Mouse (Mus musculus) MEL (cell line): Measurements from ENCODE around the gene Usp15. TPM values are rescaled to one million over a fixed set of nuclear protein-coding genes. Genes with fewer than 3 reads are reported as not detected.

Experiments
- DNase-seq: peaks from one replicate; pipeline ENCODE4 v3.0.0; 2011; ENCODE audit warnings: low read depth, low spot score
- H3K27ac ChIP-seq: 2 replicates; pipeline ENCODE4 v1.5.1; 2012; ENCODE audit warnings: low read depth, mild to moderate bottlenecking, control low read depth, low read length, moderate library complexity; ENCODE audit not compliant: control insufficient read depth
- H3K27me3 ChIP-seq, 2 experiments: fragments of 150-350 bp in 1 of 2; sonication (generic) in 1 of 2; 2 replicates each; pipeline ENCODE4 v1.6.1; 2012; ENCODE audit warnings: low read length in 2 of 2, mild to moderate bottlenecking in 2 of 2, improper control_type of control experiment in 1 of 2, moderate library complexity in 1 of 2; ENCODE audit not compliant: insufficient read depth in 2 of 2, control insufficient read depth in 1 of 2
- H3K36me3 ChIP-seq, 2 experiments: 2 replicates each; pipeline ENCODE4 v1.6.1; 2012 to 2014; ENCODE audit warnings: low read length in 2 of 2, improper control_type of control experiment in 1 of 2, inconsistent platforms in 1 of 2, mild to moderate bottlenecking in 1 of 2; ENCODE audit not compliant: insufficient read depth in 2 of 2, control insufficient read depth in 1 of 2
- H3K4me1 ChIP-seq, 2 experiments: fragments of 150-350 bp in 1 of 2; sonication (generic) in 1 of 2; 2 replicates each; pipeline ENCODE4 v1.6.1; 2012; ENCODE audit warnings: low read length in 2 of 2, improper control_type of control experiment in 1 of 2, mild to moderate bottlenecking in 1 of 2; ENCODE audit not compliant: insufficient read depth in 2 of 2, control insufficient read depth in 1 of 2
- H3K4me3 ChIP-seq, 2 experiments: fragments of 150-350 bp in 1 of 2; sonication (generic) in 1 of 2; 2 replicates each; pipeline ENCODE4 v1.5.1; 2012; ENCODE audit warnings: low read depth in 2 of 2, low read length in 2 of 2, mild to moderate bottlenecking in 2 of 2, moderate library complexity in 2 of 2, control low read depth in 1 of 2, improper control_type of control experiment in 1 of 2; ENCODE audit not compliant: control insufficient read depth in 1 of 2, insufficient read depth in 1 of 2
- H3K79me2 ChIP-seq: 2 replicates; pipeline ENCODE4 v1.6.1; 2012; ENCODE audit warnings: mild to moderate bottlenecking, low read length, moderate library complexity; ENCODE audit not compliant: control insufficient read depth, poor library complexity, insufficient read depth
- H3K9ac ChIP-seq: 2 replicates; pipeline ENCODE4 v1.6.1; 2012; ENCODE audit warnings: low read depth, mild to moderate bottlenecking, control low read depth, low read length, moderate library complexity; ENCODE audit not compliant: control insufficient read depth, poor library complexity, severe bottlenecking
- H3K9me3 ChIP-seq: fragments of 150-350 bp; sonication (generic); replicated peaks from 2 replicates; pipeline ENCODE4 v1.6.1; 2012; ENCODE audit warnings: mild to moderate bottlenecking, low read length, improper control_type of control experiment, moderate library complexity; ENCODE audit not compliant: insufficient read depth
- CTCF ChIP-seq, 3 experiments: IDR thresholded peaks in 2 of 3; conservative IDR thresholded peaks in 1 of 3; 2 replicates each; pipeline ENCODE4 v1.5.1; 2011 to 2012; ENCODE audit warnings: low read length in 3 of 3, low read depth in 2 of 3, mild to moderate bottlenecking in 2 of 3, improper control_type of control experiment in 1 of 3, inconsistent platforms in 1 of 3, mixed read lengths in 1 of 3, moderate library complexity in 1 of 3; ENCODE audit not compliant: control insufficient read depth in 1 of 3, insufficient read depth in 1 of 3, poor library complexity in 1 of 3, severe bottlenecking in 1 of 3
- E2F4 ChIP-seq: IDR thresholded peaks from 2 replicates; pipeline ENCODE4 v1.6.1; 2011; ENCODE audit warnings: low read depth, low read length, improper control_type of control experiment, borderline replicate concordance
- ELF1 ChIP-seq: IDR thresholded peaks from 2 replicates; pipeline ENCODE4 v1.6.1; 2014; ENCODE audit warnings: low read depth, mild to moderate bottlenecking, inconsistent platforms, low read length, improper control_type of control experiment, moderate library complexity
- HCFC1 ChIP-seq: IDR thresholded peaks from 2 replicates; pipeline ENCODE4 v1.6.1; 2012; ENCODE audit warnings: low read depth, mild to moderate bottlenecking, inconsistent platforms, low read length, improper control_type of control experiment, moderate library complexity
- JUND ChIP-seq: IDR thresholded peaks from 2 replicates; pipeline ENCODE4 v1.6.1; 2011; ENCODE audit warnings: low read depth, mild to moderate bottlenecking, improper control_type of control experiment, low read length
- MAX ChIP-seq: IDR thresholded peaks from 2 replicates; pipeline ENCODE4 v1.6.1; 2011; ENCODE audit warnings: low read length, improper control_type of control experiment
- MEF2A ChIP-seq: IDR thresholded peaks from 2 replicates; pipeline ENCODE4 v1.6.1; 2014; ENCODE audit warnings: low read depth, mild to moderate bottlenecking, inconsistent platforms, low read length, improper control_type of control experiment; ENCODE audit not compliant: poor library complexity, insufficient replicate concordance, severe bottlenecking; ENCODE audit errors: extremely low read depth
- MXI1 ChIP-seq: IDR thresholded peaks from 2 replicates; pipeline ENCODE4 v1.6.1; 2011; ENCODE audit warnings: mild to moderate bottlenecking, low read depth, low read length, improper control_type of control experiment
- MYC ChIP-seq: IDR thresholded peaks from 2 replicates; pipeline ENCODE4 v1.6.1; 2011; ENCODE audit warnings: low read depth, mild to moderate bottlenecking, low read length, improper control_type of control experiment, moderate library complexity
- RAD21 ChIP-seq: IDR thresholded peaks from 2 replicates; pipeline ENCODE4 v1.6.1; 2011; ENCODE audit warnings: mild to moderate bottlenecking, low read depth, low read length, improper control_type of control experiment
- SMC3 ChIP-seq: IDR thresholded peaks from 2 replicates; pipeline ENCODE4 v1.6.1; 2011; ENCODE audit warnings: low read depth, low read length, improper control_type of control experiment
- TAL1 ChIP-seq: IDR thresholded peaks from 2 replicates; pipeline ENCODE4 v1.6.1; 2012; ENCODE audit warnings: mild to moderate bottlenecking, inconsistent platforms, low read length, moderate library complexity, mixed read lengths
- TCF12 ChIP-seq: IDR thresholded peaks from 2 replicates; pipeline ENCODE4 v1.6.1; 2014; ENCODE audit warnings: low read depth, mild to moderate bottlenecking, inconsistent platforms, low read length, improper control_type of control experiment, moderate library complexity
- ZC3H11A ChIP-seq: IDR thresholded peaks from 2 replicates; pipeline ENCODE4 v1.6.1; 2012; ENCODE audit warnings: low read depth, mild to moderate bottlenecking, inconsistent platforms, low read length, improper control_type of control experiment
- polyA plus RNA-seq, 2 experiments: library from polyadenylated mRNA; stranded (reverse) in 1 of 2; unstranded in 1 of 2; fragments of >175 nt in 1 of 2; fragments of >200 nt in 1 of 2; gene quantifications; 2 replicates each; pipeline versions ENCODE4 v1.2.1 to v1.2.4; 2012; ENCODE audit warnings: low replicate concordance in 2 of 2, low read depth in 1 of 2; ENCODE audit not compliant: insufficient read length in 2 of 2, insufficient read depth in 1 of 2, missing spikeins in 1 of 2
- total RNA-seq: library from RNA; depleted of rRNA; stranded (reverse); fragments of 300-350 nt; gene quantifications from 2 replicates; pipeline ENCODE4 v1.2.3, GENCODE M21; 2012

Gene Usp15
- total and polyA plus RNA-seq, 3 experiments, result 98.2 to 150 (median 117) TPM

- Histone ChIP-seq H3K9ac (no peak overlapping the region), H3K27ac (no peak overlapping the region), H3K4me3 (no peak overlapping the region), H3K36me3 (no peaks in the 10 kb centered on the region; a peak in 1 of 4 replicates), H3K4me1 (no peaks in the 10 kb centered on the region), H3K9me3 (no peaks in the 10 kb centered on the region), H3K27me3 (no peaks in the 10 kb centered on the region), H3K79me2 (peaks cover 1% of the 10 kb centered on the region; the same call in 1 of the 2 replicates)
- TF ChIP-seq MAX (no peak), SMC3 (peak; percentile 55), ZC3H11A (peak; percentile 21), RAD21 (peak; percentile 20), MYC (0 out of 2 replicates have a peak, but pooled peaks have one; percentile 49), CTCF (IDR thresholded peaks at IDR 0.05 in 2 of 3, conservative IDR thresholded peaks at IDR 0.05 in 1 of 3; ENCODE audit: control insufficient read depth in 1 of 3, insufficient read depth in 1 of 3, low read depth in 2 of 3, low read length in 3 of 3, poor library complexity in 1 of 3, severe bottlenecking in 1 of 3) (peak; percentile 37 to 60 (median 48); a peak in 5 of 6 replicates)
- DNase-seq, result peak; percentile 47
Observed at GRCm38 (mm10) chr10:123057082-123057481, 139.7 kb downstream of the Usp15 start.

GRCm38 (mm10) chr10:123056463-123056862 lies 140.3 kb downstream of the Usp15 start:
- Histone ChIP-seq H3K4me3 (no peak overlapping the region), H3K27ac (no peak overlapping the region), H3K36me3 (no peaks in the 10 kb centered on the region; a peak in 1 of 4 replicates), H3K79me2 (peaks cover 1% of the 10 kb centered on the region; the same call in 1 of the 2 replicates), H3K4me1 (no peaks in the 10 kb centered on the region), H3K9ac (no peak overlapping the region), H3K9me3 (no peaks in the 10 kb centered on the region), H3K27me3 (no peaks in the 10 kb centered on the region)
- DNase-seq, result no peak
- TF ChIP-seq TCF12 (no peak), SMC3 (no peak), MXI1 (no peak), TAL1 (no peak), HCFC1 (no peak), E2F4 (no peak), ELF1 (no peak), CTCF (IDR thresholded peaks at IDR 0.05 in 2 of 3, conservative IDR thresholded peaks at IDR 0.05 in 1 of 3; ENCODE audit: control insufficient read depth in 1 of 3, insufficient read depth in 1 of 3, low read depth in 2 of 3, low read length in 3 of 3, poor library complexity in 1 of 3, severe bottlenecking in 1 of 3) (no peak)

- Histone ChIP-seq H3K4me3 (no peak overlapping the region), H3K79me2 (peaks cover 1% of the 10 kb centered on the region; the same call in 1 of the 2 replicates), H3K27me3 (no peaks in the 10 kb centered on the region), H3K4me1 (no peaks in the 10 kb centered on the region)
- TF ChIP-seq ZC3H11A, result no peak
- no peak for TF ChIP-seq JUND
- no peak for TF ChIP-seq RAD21
- no peak for TF ChIP-seq MEF2A
- TF ChIP-seq, all 39 proteins: peak for 0
- H3K36me3 ChIP-seq, result peaks cover 0 to 3% of the 10 kb centered on the region in 2 experiments; a peak in 1 of 4 replicates
- no peak overlapping the region for H3K9ac ChIP-seq
- H3K27ac ChIP-seq, result no peak overlapping the region
- DNase-seq, result no peak
- no peaks in the 10 kb centered on the region for H3K9me3 ChIP-seq
Observed at GRCm38 (mm10) chr10:123055205-123056000, 141.4 kb downstream of the Usp15 start.
